Mouse (Mus musculus) embryonic stem cell, embryonic (primary cell): ENCODE data around the gene Pimreg.

ENCODE experiments used
- CTCF ChIA-PET, 4 experiments: fragments of 300-600 bp in 2 of 4; fragments of 350-600 bp in 2 of 4; sonication (Branson Sonifier 250); formaldehyde crosslinking; loops; one replicate each; lab custom pipeline; 2022; ENCODE audit warnings: inconsistent platforms in 2 of 4; lab: Charles Lee
- POLR2A ChIA-PET, 4 experiments: fragments of 300-600 bp in 2 of 4; fragments of 350-600 bp in 2 of 4; sonication (Branson Sonifier 250); formaldehyde crosslinking; loops; one replicate each; lab custom pipeline; 2022; ENCODE audit warnings: antibody characterized with exemption in 4 of 4, inconsistent platforms in 1 of 4; lab: Charles Lee

The Pimreg gene

GRCm38 (mm10) chr11:72023581-72023980 is 18.3 kb upstream of the Pimreg start:
- CTCF ChIA-PET, result interaction anchor here (0.5 to 3.8 kb wide), 45 partner anchors 12 to 1602 kb away, joined by 3 to 38 read pairs (median 4); partner anchors contain the start of gene Aipl1 (in 2 of the 4)

GRCm38 (mm10) chr11:72024193-72024781 is 17.5 kb upstream of the Pimreg start:
- CTCF ChIA-PET, result interaction anchor here (0.5 to 3.8 kb wide), 44 partner anchors 11 to 1603 kb away, joined by 3 to 38 read pairs (median 4); partner anchors contain the start of gene Aipl1 (in 3 of the 4)
- POLR2A ChIA-PET, result interaction anchor here in 1 of 4 experiments (0.7 kb wide), 1 partner anchor 14 kb away, joined by 3 read pairs; no protein-coding TSS in a partner anchor

More at GRCm38 (mm10) chr11:72023581-72023980, 18.3 kb upstream of the Pimreg start:
- POLR2A ChIA-PET, result interaction anchor here in 1 of 4 experiments (0.6 kb wide), 1 partner anchor 227 kb away, joined by 3 read pairs; no protein-coding TSS in a partner anchor

- ChIA-PET CTCF (interaction anchor here (0.5 to 3.8 kb wide), 52 partner anchors 9 to 1248 kb away, joined by 3 to 38 read pairs (median 4); partner anchors contain the start of genes Aipl1 (in 3 of the 4), Ggt6 (in 1 of the 4) and Pimreg (in 1 of the 4)), POLR2A (interaction anchor here in 2 of 4 experiments (1.0 to 1.5 kb wide), 2 partner anchors 14 to 25 kb away, joined by 3 read pairs; no protein-coding TSS in a partner anchor)
These were observed 16.0 kb upstream of the Pimreg start for GRCm38 (mm10) chr11:72025843-72026242.

- CTCF ChIA-PET, result interaction anchor here (0.5 to 3.8 kb wide), 46 partner anchors 8 to 711 kb away, joined by 3 to 38 read pairs (median 4); partner anchors contain the start of genes Aipl1 (in 3 of the 4), Ggt6 (in 1 of the 4) and Pimreg (in 1 of the 4)
- POLR2A ChIA-PET, result interaction anchor here in 2 of 4 experiments (1.0 to 1.5 kb wide), 2 partner anchors 13 to 24 kb away, joined by 3 read pairs; no protein-coding TSS in a partner anchor
These were observed 15.3 kb upstream of the Pimreg start for GRCm38 (mm10) chr11:72026516-72026915.

- ChIA-PET CTCF (interaction anchor here in 2 of 4 experiments (0.6 to 0.9 kb wide), 2 partner anchors 10 to 1588 kb away, joined by 3 to 4 read pairs; no protein-coding TSS in a partner anchor), POLR2A (no interaction called here)
These were observed 14.0 kb upstream of the Pimreg start for GRCm38 (mm10) chr11:72027836-72028235.

GRCm38 (mm10) chr11:72029143-72029542 is 12.7 kb upstream of the Pimreg start:
- ChIA-PET POLR2A (no interaction called here), CTCF (interaction anchor here in 2 of 4 experiments (0.6 to 1.3 kb wide), 4 partner anchors 9 to 405 kb away, joined by 3 to 6 read pairs (median 5); no protein-coding TSS in a partner anchor)

- CTCF ChIA-PET, result interaction anchor here in 2 of 4 experiments (0.6 to 1.4 kb wide), 3 partner anchors 9 to 680 kb away, joined by 3 to 5 read pairs (median 4); no protein-coding TSS in a partner anchor
- POLR2A ChIA-PET, result interaction anchor here in 1 of 4 experiments (0.6 kb wide), 1 partner anchor 262 kb away, joined by 3 read pairs; no protein-coding TSS in a partner anchor
These were observed 10.5 kb upstream of the Pimreg start for GRCm38 (mm10) chr11:72031353-72031752.

- ChIA-PET CTCF (interaction anchor here in 1 of 4 experiments (1.4 kb wide), 2 partner anchors 10 to 21 kb away, joined by 4 to 5 read pairs; no protein-coding TSS in a partner anchor), POLR2A (interaction anchor here in 1 of 4 experiments (0.6 kb wide), 1 partner anchor 263 kb away, joined by 3 read pairs; no protein-coding TSS in a partner anchor)
These were observed 9.7 kb upstream of the Pimreg start for GRCm38 (mm10) chr11:72032091-72032490.

- POLR2A ChIA-PET, result no interaction called here
- CTCF ChIA-PET, result interaction anchor here in 1 of 4 experiments (1.4 kb wide), 1 partner anchor 10 kb away, joined by 5 read pairs; no protein-coding TSS in a partner anchor
These were observed 9.2 kb upstream of the Pimreg start for GRCm38 (mm10) chr11:72032589-72032988.

- ChIA-PET POLR2A (interaction anchor here in 2 of 4 experiments (0.5 to 1.3 kb wide), 5 partner anchors 13 to 219 kb away, joined by 3 to 4 read pairs (median 3); partner anchors contain the start of genes 4933427D14Rik (in 1 of the 2) and Gm43951 (in 1 of the 2)), CTCF (interaction anchor here (0.5 to 3.9 kb wide), 32 partner anchors 9 to 893 kb away, joined by 3 to 38 read pairs (median 4); no protein-coding TSS in a partner anchor)
These were observed 4.4 kb upstream of the Pimreg start, which contains the start of gene Aipl1 for GRCm38 (mm10) chr11:72037409-72037808. TSS of gene Aipl1 (minus strand) at chr11:72037509.

- ChIA-PET POLR2A (interaction anchor here in 2 of 4 experiments (0.5 to 1.3 kb wide), 6 partner anchors 13 to 220 kb away, joined by 3 to 4 read pairs (median 3); partner anchors contain the start of genes 4933427D14Rik (in 1 of the 2) and Gm43951 (in 1 of the 2)), CTCF (interaction anchor here (0.6 to 3.9 kb wide), 32 partner anchors 9 to 892 kb away, joined by 3 to 38 read pairs (median 4); no protein-coding TSS in a partner anchor)
These were observed 3.8 kb upstream of the Pimreg start for GRCm38 (mm10) chr11:72037996-72038395.

GRCm38 (mm10) chr11:72039599-72040386 is 2.0 kb upstream of the Pimreg start:
- CTCF ChIA-PET, result interaction anchor here (0.7 to 3.9 kb wide), 6 partner anchors 12 to 57 kb away, joined by 3 to 38 read pairs (median 18); no protein-coding TSS in a partner anchor
- POLR2A ChIA-PET, result interaction anchor here in 2 of 4 experiments (1.0 to 1.5 kb wide), 3 partner anchors 10 to 102 kb away, joined by 3 read pairs; no protein-coding TSS in a partner anchor

- ChIA-PET POLR2A (interaction anchor here in 2 of 4 experiments (1.2 to 3.0 kb wide), 2 partner anchors 10 kb away, joined by 4 to 12 read pairs; no protein-coding TSS in a partner anchor), CTCF (interaction anchor here in 2 of 4 experiments (1.0 to 3.2 kb wide), 4 partner anchors 11 to 25 kb away, joined by 3 to 16 read pairs (median 3); no protein-coding TSS in a partner anchor)
These were observed 503 bp upstream of the Pimreg start for GRCm38 (mm10) chr11:72041290-72041767.

GRCm38 (mm10) chr11:72042631-72043030 is 799 bp downstream of the Pimreg start:
- POLR2A ChIA-PET, result interaction anchor here in 1 of 4 experiments (0.7 to 3.0 kb wide), 3 partner anchors 8 to 24 kb away, joined by 3 to 12 read pairs (median 3); no protein-coding TSS in a partner anchor
- CTCF ChIA-PET, result interaction anchor here in 2 of 4 experiments (1.0 to 3.2 kb wide), 2 partner anchors 10 to 24 kb away, joined by 3 to 16 read pairs; no protein-coding TSS in a partner anchor

GRCm38 (mm10) chr11:72044231-72044630 is 2.4 kb downstream of the Pimreg start:
- POLR2A ChIA-PET, result no interaction called here
- CTCF ChIA-PET, result interaction anchor here in 1 of 4 experiments (3.2 kb wide), 1 partner anchor 8 kb away, joined by 16 read pairs; no protein-coding TSS in a partner anchor

GRCm38 (mm10) chr11:72048730-72049129 is 6.9 kb downstream of the Pimreg start:
- CTCF ChIA-PET, result interaction anchor here in 2 of 4 experiments (0.6 to 1.7 kb wide), 6 partner anchors 11 to 486 kb away, joined by 3 to 10 read pairs (median 3); partner anchors contain the start of gene Aipl1 (in 1 of the 2)
- POLR2A ChIA-PET, result interaction anchor here in 2 of 4 experiments (0.5 to 1.4 kb wide), 3 partner anchors 9 to 294 kb away, joined by 3 to 4 read pairs (median 4); no protein-coding TSS in a partner anchor
